Mouse (Mus musculus): ENCODE data around the gene Stt3a.
A peak's percentile ranks its signal among the peaks of the same experiment; 100 is the strongest.

The Stt3a gene

DNA sequence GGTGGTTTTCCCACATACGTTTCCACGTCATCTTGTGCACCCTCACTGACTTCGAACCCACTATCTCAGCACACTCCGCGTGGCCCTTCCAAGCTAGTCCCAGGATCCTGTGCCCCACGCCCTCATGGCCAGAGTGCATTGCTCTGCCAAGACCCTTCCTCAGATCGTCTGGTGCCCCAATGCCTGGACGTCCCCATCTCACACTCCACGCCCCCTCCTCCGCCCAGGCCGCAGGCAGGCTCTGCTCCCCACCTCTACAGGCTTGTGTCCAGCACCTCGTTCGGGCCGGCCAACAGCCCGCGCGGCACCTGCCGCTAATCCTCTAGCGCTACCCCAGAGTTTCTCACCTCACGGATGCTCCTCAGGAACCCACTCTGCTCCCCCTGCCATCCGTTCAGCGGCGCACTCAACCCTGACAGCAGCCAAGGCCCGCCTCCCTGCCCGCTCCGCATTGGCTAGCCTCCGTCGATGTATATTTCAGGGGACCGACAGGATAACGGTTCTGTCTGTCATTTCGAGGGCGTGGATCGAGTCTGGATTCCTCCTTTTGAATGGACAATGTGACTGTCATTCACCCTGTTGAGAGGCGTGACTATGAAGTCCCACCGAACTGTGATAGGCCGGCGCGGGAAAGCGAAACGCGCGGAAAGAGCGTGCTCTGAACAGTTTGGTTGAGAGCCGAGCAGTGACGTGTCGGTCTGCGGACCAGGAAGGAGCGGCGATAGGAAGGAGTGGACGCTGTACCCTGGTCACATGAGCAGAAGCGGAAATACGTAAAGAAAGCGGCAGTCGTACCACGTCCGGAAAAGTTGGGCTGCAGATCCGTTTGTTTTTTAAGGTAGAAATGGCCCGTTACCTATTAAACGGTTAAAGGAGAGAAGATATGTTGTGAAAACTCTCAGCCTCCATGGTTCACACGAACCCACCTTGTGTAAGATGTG, at the start of gene Stt3a:
Gene Stt3a (minus strand): TSS at position 477 of the 941 bp plus-strand sequence.
- DNase-seq (ENCODE audit: low read depth, low spot score): peak; percentile 99

DNA sequence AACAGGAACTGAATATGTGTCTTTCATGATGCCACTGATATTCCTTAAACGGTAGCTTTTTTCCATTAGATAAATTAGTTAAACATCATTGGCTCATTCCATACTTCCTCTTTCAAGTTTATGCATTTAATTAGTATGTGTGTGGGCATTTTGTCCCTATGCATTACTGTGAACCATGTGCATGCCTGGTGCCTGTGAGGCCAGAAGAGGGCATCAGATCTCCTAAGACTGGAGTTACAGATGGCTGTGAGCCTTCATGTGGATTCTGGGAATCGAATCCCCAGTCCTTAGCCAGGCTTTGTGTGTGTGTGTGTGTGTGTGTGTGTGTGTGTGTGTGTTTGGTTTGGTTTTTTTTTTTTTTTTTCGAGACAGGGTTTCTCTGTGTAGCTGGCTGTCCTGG, 47.0 kb upstream of the Stt3a start:
- no peak for DNase-seq (ENCODE audit: low read depth, low spot score)

DNA sequence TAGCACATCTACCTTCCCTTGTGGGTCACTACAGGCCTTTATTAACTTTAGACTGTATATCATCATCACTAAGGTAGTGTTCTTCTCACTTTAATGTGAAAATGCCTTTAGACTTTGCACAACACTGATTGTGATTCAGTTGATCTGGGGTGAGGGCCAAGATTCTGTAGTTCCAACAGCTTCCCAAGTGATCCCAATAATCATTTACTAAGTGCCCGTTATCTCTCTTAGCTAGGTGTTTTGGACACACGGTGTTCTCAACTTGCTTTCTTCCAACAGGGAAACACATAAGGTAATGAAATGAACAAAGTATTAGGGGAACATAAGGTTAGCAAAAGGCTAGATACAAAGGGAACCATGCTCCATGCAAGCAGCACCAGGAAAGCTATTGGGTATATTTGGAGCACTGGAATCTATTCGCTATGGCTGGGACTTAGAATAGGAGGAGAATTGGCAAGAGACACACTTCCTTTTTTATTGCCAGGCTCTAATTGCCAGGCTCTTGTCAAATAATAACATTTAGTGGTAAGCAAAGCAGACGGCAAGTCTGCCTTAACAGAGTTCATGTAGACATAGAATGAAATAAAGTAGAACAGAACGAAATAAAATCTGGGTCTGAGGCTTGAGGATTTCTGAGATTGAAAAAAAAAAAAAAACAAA, 40.8 kb upstream of the Stt3a start:
- no peak for DNase-seq (ENCODE audit: low read depth, low spot score)

DNA sequence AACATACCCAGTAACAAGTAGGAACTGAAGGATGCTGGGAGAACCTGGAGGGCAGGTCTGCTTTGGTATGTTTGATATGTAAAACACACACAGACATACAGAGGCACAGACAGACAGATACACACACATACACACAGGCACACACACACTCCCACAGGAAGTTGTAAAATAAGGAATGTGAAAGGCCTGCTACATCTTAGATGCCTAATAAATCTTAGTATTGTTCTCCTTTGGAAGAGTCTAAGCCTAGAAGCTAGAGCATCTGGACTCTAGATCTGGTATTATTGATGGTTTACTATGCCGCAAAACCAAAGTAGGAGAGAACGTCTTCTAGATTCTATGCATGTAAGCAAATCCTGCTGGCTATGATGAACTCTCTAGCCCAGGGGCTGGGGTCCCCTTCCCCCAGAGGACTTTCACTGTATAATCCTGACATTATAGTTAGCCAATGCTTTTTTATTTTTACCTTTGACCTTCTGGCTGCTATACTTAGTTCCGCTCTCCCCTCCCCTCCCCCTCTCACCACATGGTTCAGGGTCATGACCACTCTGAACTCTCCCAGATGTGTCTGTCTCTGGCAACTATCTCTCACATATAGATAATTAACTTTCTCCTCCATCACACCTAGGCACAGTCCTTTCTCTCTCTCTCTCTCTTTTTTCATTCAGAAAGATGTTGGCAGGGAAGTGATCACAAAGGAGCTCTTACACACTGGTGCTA, 37.9 kb upstream of the Stt3a start:
- DNase-seq (ENCODE audit: low read depth, low spot score): no peak

DNA sequence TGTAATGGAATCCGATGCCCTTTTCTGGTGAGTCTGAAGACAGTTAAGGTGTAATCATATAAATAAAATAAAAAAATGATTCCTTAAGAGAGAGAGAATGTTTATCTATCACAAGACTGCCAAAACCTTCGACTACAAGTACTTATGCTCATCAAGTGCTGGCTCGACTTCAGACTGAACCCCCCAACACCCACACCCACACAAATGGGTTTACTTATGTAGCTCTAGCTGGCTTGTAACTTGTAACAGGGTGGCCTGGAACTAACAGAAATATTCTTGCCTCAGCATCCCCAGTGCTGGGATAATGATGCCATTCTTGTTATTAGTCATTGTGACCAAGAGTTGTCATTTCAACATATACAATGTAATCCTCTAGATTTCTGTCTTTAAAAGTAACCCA, 36.4 kb upstream of the Stt3a start:
- no peak for DNase-seq (ENCODE audit: low read depth, low spot score)

DNA sequence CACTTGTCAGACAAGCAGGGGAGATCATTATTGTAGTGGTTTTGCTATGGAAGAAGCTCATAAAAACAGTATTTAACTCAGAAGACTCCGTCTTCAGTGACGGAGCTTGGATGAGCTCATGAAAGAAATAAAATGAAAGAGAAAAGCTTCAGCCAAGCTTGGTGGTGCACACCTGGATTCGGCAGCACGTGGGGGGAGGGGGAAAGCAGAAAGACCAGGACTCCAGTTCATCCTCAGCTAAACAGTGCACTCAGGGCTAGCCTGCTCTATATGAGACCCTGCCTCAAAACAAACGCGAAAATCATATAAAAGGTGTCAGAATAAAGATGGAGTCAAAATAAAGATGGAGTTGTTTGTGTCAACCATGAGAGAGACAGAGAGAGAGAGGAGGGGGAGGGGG, 35.9 kb upstream of the Stt3a start:
- DNase-seq (ENCODE audit: low read depth, low spot score): no peak

DNA sequence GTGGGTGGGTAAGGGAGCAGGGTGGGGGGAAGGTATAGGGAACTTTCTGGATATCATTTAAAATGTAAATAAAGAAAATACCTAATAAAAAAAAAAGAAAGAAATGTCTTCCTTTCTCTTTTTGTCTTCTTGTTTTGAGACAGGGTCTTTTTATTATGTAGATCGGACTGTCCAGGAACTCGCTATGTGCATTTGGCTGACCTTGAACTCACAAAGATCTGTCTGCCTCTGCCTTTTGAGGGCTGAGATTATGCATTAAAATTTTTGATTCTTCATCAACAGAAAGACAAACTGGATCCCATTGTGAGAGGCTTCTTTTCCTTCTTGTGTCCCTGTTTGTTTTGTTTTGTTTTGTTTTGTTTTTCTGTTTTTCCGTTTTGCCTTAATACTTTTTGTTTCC, 35.5 kb upstream of the Stt3a start:
- no peak for DNase-seq (ENCODE audit: low read depth, low spot score)

DNA sequence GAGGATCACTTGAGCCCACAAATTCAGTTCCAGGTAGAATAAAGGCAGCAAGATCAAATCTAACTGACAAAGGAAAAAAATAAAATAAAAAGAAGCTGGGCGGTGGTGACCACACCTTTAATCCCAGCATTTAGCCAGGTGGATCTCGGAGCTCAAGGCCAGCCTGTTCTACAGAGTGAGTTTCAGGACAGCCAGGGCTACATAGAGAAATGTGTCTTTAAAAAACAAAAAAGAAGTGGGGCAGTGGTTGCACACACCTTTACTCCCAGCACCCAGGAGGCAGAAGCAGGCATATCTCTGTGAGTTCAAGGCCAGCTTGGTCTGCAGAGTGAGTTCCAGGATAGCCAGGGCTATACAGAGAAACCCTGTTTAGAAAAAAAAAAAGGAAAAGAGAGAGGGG, 34.5 kb upstream of the Stt3a start:
- DNase-seq (ENCODE audit: low read depth, low spot score): no peak

DNA sequence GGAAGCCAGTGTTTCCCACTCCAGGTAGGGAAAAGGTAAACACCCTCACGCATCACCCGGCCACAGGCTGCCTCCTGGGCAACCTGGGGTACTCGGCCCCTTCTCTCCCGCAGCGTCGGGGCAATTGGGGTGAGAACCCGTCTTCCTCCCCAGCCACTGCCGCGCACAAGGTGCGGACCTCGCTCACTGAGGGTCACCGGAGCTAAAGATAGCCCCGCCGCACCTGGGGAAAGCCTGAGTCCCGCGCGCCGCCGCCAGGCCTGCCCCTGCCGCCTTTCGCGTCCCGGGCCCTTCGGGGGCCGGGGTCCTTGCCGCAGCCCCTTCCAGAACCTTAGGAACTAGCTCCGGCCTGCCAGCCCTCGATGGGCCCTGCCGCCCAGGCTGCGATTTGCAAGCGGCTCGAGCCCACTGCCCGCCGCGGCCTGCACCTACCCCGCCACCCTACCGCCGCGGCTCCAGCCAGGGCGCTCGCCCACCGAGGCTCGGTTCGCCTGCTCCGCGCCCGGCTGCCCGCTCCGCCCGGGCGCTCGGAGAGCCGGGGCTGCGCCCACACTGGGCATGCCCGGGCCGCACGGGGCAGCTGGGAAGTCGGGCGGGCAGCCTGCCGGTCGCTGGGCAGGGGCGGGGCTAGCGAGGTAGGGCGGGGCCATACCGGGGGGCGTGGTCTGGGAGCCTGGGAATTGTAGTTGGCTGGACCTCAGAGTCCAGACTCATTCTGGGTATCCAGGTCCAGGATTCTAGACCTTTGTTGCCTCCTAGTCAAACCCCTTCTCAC, 29.5 kb upstream of the Stt3a start, which contains the start of gene Ei24:
Gene Ei24 (minus strand): TSS at position 613 of the 775 bp plus-strand sequence.
- DNase-seq (ENCODE audit: low read depth, low spot score): peak; percentile 74

DNA sequence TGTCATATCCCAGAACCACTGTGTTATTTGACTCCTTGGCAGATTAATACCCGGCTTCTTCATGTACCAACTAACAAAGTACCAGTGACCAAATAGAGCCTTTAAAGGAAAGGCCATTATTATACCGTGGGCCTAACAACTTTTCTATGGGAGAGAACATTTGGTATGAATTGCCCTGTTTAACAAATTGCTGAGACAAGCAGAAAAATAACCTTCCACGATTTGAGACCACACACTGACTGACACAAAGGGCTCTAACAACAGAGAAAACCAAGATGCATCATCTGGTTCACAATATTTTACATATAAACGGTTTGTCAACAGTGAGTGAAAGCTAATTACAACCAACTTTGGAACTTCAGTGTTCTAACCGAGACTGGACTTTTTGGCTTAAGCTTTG, 28.7 kb upstream of the Stt3a start:
- no peak for DNase-seq (ENCODE audit: low read depth, low spot score)

DNA sequence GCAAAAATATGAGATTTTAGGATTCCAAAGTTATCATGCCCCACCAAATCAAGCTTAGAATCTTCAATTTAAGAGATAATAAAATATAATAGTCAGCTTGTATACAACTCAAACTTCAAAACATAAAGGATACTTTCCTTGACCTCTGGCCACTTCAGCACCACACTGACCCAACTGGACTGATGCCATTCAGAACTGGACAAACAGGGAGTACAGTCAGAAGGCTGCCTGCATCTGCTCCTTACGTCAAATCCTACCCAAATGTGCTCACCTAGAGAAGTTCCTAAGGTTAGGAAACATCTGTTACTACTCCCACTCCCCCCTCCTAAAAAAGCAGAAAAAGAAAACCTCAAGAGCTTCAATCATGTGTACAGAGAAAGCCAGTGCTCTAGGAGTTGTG, 28.1 kb upstream of the Stt3a start:
- DNase-seq (ENCODE audit: low read depth, low spot score): no peak

DNA sequence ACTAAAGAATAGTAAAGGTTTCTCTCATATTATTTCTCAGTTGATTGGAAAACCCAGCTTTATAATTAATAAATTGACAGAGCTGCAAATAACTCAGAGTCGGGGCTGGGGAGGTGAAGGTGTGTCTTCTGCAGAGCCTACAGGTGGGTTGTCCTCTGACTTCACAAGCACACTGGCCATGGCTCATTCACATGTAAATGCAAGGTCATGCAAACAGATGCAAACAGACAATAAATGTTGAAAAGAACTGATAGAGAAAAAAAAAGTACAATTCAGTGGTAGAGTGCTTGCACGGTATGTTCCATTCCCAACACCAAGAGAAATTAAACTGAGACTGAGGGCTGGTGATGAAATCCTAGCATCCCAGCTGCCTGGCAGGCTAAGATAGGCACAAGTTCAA, 27.0 kb upstream of the Stt3a start:
- no peak for DNase-seq (ENCODE audit: low read depth, low spot score)

DNA sequence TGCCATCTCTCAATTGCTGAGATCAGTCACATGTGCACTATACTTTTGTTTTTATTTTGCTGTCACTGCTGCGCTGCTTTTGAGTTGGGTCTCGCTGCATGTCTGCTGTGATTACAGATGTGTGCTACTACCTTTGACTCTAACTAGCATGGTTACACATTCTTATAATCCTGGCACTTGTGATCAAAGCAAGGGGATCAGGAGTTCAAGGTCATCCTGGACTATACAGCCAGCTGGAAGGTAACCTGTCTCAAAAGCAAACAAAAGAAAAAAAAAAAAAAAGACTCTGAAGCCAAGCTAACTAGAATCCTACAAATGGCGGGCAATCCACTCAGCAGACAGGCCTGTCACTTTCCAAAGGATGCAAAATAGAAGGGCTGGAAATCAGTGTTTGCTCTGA, 24.7 kb upstream of the Stt3a start:
- DNase-seq (ENCODE audit: low read depth, low spot score): no peak

DNA sequence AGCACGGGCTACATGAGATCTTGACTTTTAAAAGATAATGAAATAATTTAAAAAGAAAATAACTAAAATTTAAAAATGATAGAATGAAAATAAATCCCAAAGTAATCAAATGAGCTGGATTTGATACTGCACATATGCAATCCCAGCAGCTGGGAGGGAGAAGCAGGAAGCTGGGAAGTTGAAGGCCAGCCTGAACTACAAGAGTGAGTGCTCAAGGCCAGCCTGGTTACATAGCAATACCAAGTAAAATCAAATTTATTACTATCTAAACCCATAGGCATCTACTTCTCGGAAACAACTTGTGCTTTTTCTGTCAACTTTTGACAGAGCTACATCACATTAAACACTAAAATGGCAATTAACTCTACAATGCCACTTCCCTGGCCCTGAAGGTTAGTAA, 16.4 kb upstream of the Stt3a start:
- no peak for DNase-seq (ENCODE audit: low read depth, low spot score)

DNA sequence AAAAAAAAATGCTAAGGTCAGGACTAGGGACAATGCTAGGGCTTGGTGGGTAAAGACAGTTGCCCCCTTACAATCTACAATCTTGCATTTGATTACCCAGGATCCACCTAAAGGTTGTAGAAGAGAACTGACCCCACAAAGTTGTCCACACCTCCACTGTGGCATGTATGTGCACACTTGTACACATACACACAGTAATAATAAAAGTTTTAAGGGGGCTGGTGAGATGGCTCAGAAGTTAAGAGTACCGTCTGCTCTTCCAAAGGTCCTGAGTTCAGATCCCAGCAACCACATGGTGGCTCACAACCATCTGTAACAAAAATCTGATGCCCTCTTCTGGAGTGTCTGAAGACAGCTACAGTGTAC, 1.6 kb upstream of the Stt3a start:
- no peak for DNase-seq (ENCODE audit: low read depth, low spot score)

DNA sequence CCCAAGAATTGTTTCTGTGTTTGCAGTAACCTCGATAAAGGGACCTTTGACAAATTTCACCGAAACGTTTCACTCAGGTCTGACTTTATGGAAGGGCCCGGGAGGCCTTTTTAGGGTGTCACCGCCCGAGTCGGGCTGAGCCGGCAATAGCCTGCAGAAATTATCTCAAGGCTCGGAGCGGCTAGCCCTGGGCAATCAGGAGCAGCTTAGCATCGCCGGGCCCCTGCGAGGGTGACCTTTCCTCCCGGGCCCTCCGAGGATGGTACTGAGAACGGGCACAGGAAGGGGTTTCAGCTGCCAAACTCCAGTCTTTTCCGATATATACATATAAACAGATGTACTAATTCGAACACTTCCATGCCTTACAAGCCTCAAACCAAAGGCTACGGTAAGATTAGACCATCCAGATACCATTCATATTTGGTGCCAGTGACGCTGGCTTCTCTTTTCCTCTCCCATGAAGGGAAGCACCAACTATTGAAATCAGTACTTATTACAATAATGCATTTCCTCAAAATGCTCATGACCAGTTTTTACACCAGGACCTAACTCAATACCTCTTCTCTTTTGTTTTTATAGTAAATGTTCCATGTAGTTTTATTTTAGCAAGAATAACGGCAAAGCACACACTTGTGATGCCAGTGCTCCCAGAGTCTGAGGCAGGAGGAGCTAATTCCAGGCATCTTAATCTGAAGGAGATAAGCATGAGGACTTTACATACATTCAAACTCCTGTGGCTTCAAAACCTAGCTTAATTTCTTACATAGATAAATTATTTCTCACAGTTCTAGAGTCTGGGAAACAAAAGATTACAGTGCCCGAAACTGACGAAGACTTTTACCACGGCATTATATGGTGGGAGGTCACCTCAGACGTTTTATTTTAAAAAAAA, 923 bp upstream of the Stt3a start:
- no peak for DNase-seq (ENCODE audit: low read depth, low spot score)

DNA sequence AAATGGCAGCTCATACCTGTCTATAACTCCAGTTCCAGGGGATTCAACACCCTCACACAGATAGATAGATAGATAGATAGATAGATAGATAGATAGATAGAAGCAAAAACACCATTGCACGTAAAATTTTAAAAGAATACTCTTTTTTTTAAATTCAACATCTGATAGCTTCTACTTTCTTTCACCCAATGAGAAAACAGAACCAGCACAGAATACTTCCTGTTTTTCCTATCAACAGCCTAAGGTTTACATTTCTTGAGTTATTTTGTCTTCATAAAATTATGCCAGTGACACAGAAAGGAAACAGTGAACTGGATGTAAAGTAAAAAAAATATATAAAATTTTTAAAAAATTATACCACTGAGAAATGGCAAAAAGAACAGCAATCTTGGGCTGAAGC, 3.1 kb downstream of the Stt3a start:
- DNase-seq (ENCODE audit: low read depth, low spot score): no peak

DNA sequence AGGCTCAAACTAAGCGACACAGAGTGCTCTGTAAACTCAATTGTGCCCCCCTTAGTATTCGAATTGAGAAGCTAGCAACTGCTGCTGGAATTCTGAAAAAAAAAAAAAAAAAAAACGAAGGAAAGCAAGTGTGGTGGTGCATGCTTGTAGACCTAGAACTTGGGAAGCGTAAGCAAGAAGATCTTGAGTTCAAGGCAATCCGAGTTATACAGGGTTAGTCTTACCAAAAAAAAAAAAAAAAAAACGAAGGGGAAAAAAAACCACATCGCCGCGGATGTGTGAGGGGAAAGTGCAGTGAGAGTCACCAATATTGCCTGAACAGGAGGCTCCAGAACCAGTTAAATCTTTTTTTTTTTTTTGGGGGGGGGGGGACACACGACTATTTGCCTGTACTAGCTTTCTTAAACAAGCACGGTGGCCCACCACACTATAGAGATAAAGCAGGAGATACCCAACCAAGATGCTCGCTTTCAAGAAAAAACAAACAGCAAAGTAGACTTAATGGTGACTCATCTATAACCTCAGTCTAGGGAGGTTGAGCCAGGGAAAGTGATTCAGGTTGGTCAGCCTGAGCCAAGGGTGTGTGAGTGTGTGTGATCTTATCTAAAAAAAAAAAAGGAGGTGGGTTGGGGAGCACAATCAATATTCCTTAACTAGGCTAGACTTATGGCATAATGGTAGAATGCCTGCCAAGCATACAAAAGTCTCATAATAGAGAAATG, 40.3 kb downstream of the Stt3a start, which contains the start of gene Chek1:
Gene Chek1 (minus strand): TSS at position 32 of the 722 bp plus-strand sequence.
- no peak for DNase-seq (ENCODE audit: low read depth, low spot score)

DNA sequence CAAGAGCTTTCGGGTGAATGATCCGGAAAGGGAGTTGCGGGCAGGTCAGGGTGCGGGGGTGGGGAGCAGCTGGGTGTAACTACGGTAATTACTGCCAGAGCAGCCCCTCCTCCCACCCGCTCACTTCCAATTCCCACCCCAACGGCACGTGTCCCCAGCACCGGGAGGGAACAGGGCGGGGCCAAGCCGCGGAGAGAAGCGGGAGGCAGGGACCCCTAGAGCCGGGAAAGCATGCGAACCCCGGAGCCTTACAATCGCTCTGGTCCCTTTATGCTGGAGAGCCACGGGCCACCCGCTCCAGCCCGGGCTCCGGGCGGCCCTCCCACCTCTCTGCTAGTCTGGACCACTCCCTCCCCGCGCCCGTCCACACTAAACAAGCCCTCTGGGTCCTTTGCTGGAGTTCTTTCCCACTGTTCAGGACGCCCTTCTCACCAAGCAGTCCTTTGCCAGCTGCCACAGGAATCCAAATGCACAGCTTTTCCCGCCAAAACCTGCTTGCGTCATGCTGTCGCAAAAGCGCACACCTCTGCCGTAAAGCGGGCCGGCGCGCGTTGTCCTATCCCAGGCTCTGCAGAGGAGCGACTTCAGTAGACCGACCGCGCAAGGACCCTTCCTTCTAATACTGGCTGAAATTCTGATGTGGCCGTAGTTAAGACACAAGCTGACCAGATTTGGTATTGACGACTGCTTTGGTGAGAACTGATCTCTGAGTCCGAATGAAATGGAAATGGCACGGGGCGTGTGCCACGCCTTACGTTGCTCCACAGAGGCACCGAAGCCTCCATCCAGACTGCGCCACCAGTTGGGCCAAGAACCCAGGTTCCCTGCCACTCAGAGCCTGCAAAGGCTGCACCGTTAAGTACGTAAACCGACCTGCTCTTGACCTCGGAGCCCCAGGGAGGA, 41.1 kb downstream of the Stt3a start:
- DNase-seq (ENCODE audit: low read depth, low spot score): peak; percentile 75

Measured in retina, adult 2 months (tissue).